In genomic region chr12:105008752-105009178, GRCm38 (mm10) we compare ENCODE assay signal across 8 mouse cellular contexts. TPM values are rescaled to one million over a fixed set of nuclear protein-coding genes. Genes with fewer than 3 reads are reported as not detected.
A peak's percentile ranks its signal among the peaks of the same experiment; 100 is the strongest.
DNase-seq lines count a peak whose midpoint lies in the region; ATAC-seq lines count a peak whose summit lies in the region.

No protein-coding gene starts in this region.

- DNase-seq in spleen, adult 18-20 months, result peak; percentile 57 to 58
- DNase-seq in spleen, adult 12 weeks (ENCODE audit: low spot score), result no peak
- DNase-seq in hindbrain, embryonic 11.5 days (ENCODE audit: low spot score), result peak; percentile 35
- DNase-seq in thymus, postnatal 14 days, result peak; percentile 91
- no peak for DNase-seq in layer of hippocampus, adult 9-11 months

- peak; percentile 30 for ATAC-seq in erythroid progenitor cell, adult 5-6 weeks (replicated peaks; ENCODE audit: low FRiP score, poor library complexity, severe bottlenecking)
- ATAC-seq in hindbrain, embryonic 11.5 days (ENCODE audit: low FRiP score), result peak; percentile 31; the same call in 1 of the 2 replicates
- ATAC-seq in limb, embryonic 15.5 days (ENCODE audit: insufficient number of reproducible peaks, low FRiP score, low TSS enrichment, low read depth), result peak; percentile 68
- peak; percentile 41; the same call in 1 of the 2 replicates for ATAC-seq in midbrain, embryonic 15.5 days (replicated peaks)

- peaks cover 31% of the 10 kb centered on the region for H3K27me3 ChIP-seq in hindbrain, embryonic 11.5 days (ENCODE audit: control insufficient read depth, insufficient read depth, low read length)
- H3K27me3 ChIP-seq in limb, embryonic 15.5 days, result 0 out of 2 replicates have a peak, but pooled peaks cover 4% of the 10 kb centered on the region
- peaks cover 44% of the 10 kb centered on the region for H3K27me3 ChIP-seq in midbrain, embryonic 15.5 days (replicated peaks)

- H3K9ac ChIP-seq in hindbrain, embryonic 11.5 days (ENCODE audit: low read depth, low read length), result no peak overlapping the region
- H3K9ac ChIP-seq in limb, embryonic 15.5 days, result no peak overlapping the region
- H3K9ac ChIP-seq in midbrain, embryonic 15.5 days, result no peak overlapping the region

- peaks cover 5% of the 10 kb centered on the region; the same call in 1 of the 2 replicates for H3K4me1 ChIP-seq in hindbrain, embryonic 11.5 days (replicated peaks; ENCODE audit: control insufficient read depth, insufficient read depth, low read length)
- H3K4me1 ChIP-seq in limb, embryonic 15.5 days, result peaks cover 56% of the 10 kb centered on the region
- peaks cover 17% of the 10 kb centered on the region for H3K4me1 ChIP-seq in midbrain, embryonic 15.5 days

- peak overlapping the region; percentile 12; the same call in 1 of the 2 replicates for H3K4me3 ChIP-seq in hindbrain, embryonic 11.5 days (ENCODE audit: low read depth, low read length)
- H3K4me3 ChIP-seq in limb, embryonic 15.5 days, result peak overlapping the region; percentile 66
- H3K4me3 ChIP-seq in midbrain, embryonic 15.5 days, result peak overlapping the region; percentile 6; the same call in 1 of the 2 replicates

- no peaks in the 10 kb centered on the region for H3K9me3 ChIP-seq in hindbrain, embryonic 11.5 days (ENCODE audit: control insufficient read depth, low read length)
- no peaks in the 10 kb centered on the region for H3K9me3 ChIP-seq in limb, embryonic 15.5 days
- H3K9me3 ChIP-seq in midbrain, embryonic 15.5 days, result no peaks in the 10 kb centered on the region

- 1% methylated on average over 13 of the region's 13 CpGs for WGBS in hindbrain, embryonic 11.5 days
- WGBS in limb, embryonic 15.5 days, result under 1% methylated on average over 13 of the region's 13 CpGs
- WGBS in midbrain, embryonic 15.5 days, result under 1% methylated on average over 13 of the region's 13 CpGs

- H3K27ac ChIP-seq in hindbrain, embryonic 11.5 days (ENCODE audit: low read depth, low read length), result no peak overlapping the region
- H3K27ac ChIP-seq in limb, embryonic 15.5 days, result peak overlapping the region; percentile 75
- no peak overlapping the region for H3K27ac ChIP-seq in midbrain, embryonic 15.5 days

- no peaks in the 10 kb centered on the region for H3K36me3 ChIP-seq in hindbrain, embryonic 11.5 days (ENCODE audit: control insufficient read depth, insufficient read depth, low read length)
- no peaks in the 10 kb centered on the region for H3K36me3 ChIP-seq in limb, embryonic 15.5 days
- no peaks in the 10 kb centered on the region for H3K36me3 ChIP-seq in midbrain, embryonic 15.5 days (replicated peaks)

- H3K4me2 ChIP-seq in hindbrain, embryonic 11.5 days (replicated peaks; ENCODE audit: low read depth, low read length), result no peak overlapping the region
- peak overlapping the region; percentile 91 for H3K4me2 ChIP-seq in limb, embryonic 15.5 days
- peak overlapping the region; percentile 97 for H3K4me2 ChIP-seq in midbrain, embryonic 15.5 days

RNA-seq across cellular contexts. Expression of gene Syne3, which starts 0.8 kb away (rescaled TPM):
- 19.7 and 20.9 TPM in 2 replicates for total RNA-seq in erythroid progenitor cell, adult 5-6 weeks (2015; ENCODE audit: low replicate concordance)
- total RNA-seq in erythroid progenitor cell, adult 5-6 weeks (2017; ENCODE audit: low replicate concordance), result 29.5 and 46.1 TPM in 2 replicates
- 0.11 and 0.13 TPM in 2 replicates for polyA plus RNA-seq in hindbrain, embryonic 11.5 days (2014; fragmentation: Nextera tagmentation; extraction: Ambion mirVana)
- 3.3 and 4.0 TPM in 2 replicates for polyA plus RNA-seq in limb, embryonic 15.5 days (2015; fragmentation: Nextera tagmentation; extraction: Ambion mirVana)
- 0.40 and 0.49 TPM in 2 replicates for polyA plus RNA-seq in midbrain, embryonic 15.5 days (2015; fragmentation: Nextera tagmentation; extraction: Ambion mirVana)

RNA-seq across cellular contexts. Expression of gene Glrx5, which starts 23.7 kb away (rescaled TPM):
- 285 and 316 TPM in 2 replicates for total RNA-seq in erythroid progenitor cell, adult 5-6 weeks (2015; ENCODE audit: low replicate concordance)
- total RNA-seq in erythroid progenitor cell, adult 5-6 weeks (2017; ENCODE audit: low replicate concordance), result 129 and 154 TPM in 2 replicates
- 179 and 198 TPM in 2 replicates for polyA plus RNA-seq in hindbrain, embryonic 11.5 days (2014; fragmentation: Nextera tagmentation; extraction: Ambion mirVana)
- 129 and 134 TPM in 2 replicates for polyA plus RNA-seq in limb, embryonic 15.5 days (2015; fragmentation: Nextera tagmentation; extraction: Ambion mirVana)
- 143 and 144 TPM in 2 replicates for polyA plus RNA-seq in midbrain, embryonic 15.5 days (2015; fragmentation: Nextera tagmentation; extraction: Ambion mirVana)

Comparison
In these comparisons a context has a peak if more than half of its experiments do, and no peak if none do; other contexts are left out.
1. DNase-seq: peak in spleen, adult 18-20 months (2 of 2), hindbrain, embryonic 11.5 days (single experiment) and thymus, postnatal 14 days (single experiment); none in spleen, adult 12 weeks (single experiment) and layer of hippocampus, adult 9-11 months (single experiment).
2. H3K4me3 ChIP-seq: peak in every context shown above with its lines; median percentile 66 in limb, embryonic 15.5 days; 12 in hindbrain, embryonic 11.5 days; 6 in midbrain, embryonic 15.5 days.
3. Peak in every context shown above with its lines, with median percentiles within 50 percentile points of each other: ATAC-seq.